Mouse (Mus musculus) thymus, adult 2 months (tissue): Measurements from ENCODE around the gene Mapk8ip1.

Experiments used
- CTCF ChIP-seq: fragments of 200-500 bp; IDR thresholded peaks from 2 replicates; pipeline ENCODE4 v1.5.1; 2012; ENCODE audit warnings: mild to moderate bottlenecking, control low read depth, low read length, moderate library complexity, borderline replicate concordance; ENCODE audit not compliant: control insufficient read depth, poor library complexity, insufficient read depth; ENCODE audit errors: extremely low read depth
- POLR2A ChIP-seq: fragments of 200-500 bp; IDR thresholded peaks from 2 replicates; pipeline ENCODE4 v1.6.1; 2012; ENCODE audit warnings: mild to moderate bottlenecking, low read length, control low read depth, moderate library complexity; ENCODE audit not compliant: control insufficient read depth, poor library complexity, insufficient read depth; ENCODE audit errors: extremely low read depth

- TF ChIP-seq CTCF (no peak), POLR2A (no peak)
Measured at GRCm38 (mm10) chr2:92431611-92432179, 30.6 kb upstream of the Mapk8ip1 start.
